Mouse (Mus musculus) monocyte, adult 59 days (primary cell): ENCODE data around the gene Pdk1. TPM values are rescaled to one million over a fixed set of nuclear protein-coding genes. Genes with fewer than 3 reads are reported as not detected.

Experiments used
- total RNA-seq, 2 experiments: library from RNA; stranded (reverse); gene quantifications; one replicate each; pipeline ENCODE4 v1.2.4; 2023

The Pdk1 gene
- total RNA-seq: 10 to 100 TPM; 10.9 to 14.6 TPM

GRCm38 (mm10) chr2:71872801-71873443 lies at the start of gene Pdk1:
Pdk1 (plus strand) TSS chr2:71873224.

Other genes starting within 250 kb of the Pdk1 start
- gene Itga6, start 127.6 kb upstream of the Pdk1 start, total RNA-seq: 10 to 100 TPM in 1 of 2 experiments, 1 to 10 TPM in 1; 4.6 to 12.6 TPM
- 1 to 10 TPM; 1.2 to 2.9 TPM for gene Rapgef4, start 108.0 kb downstream of the Pdk1 start, total RNA-seq